Mouse (Mus musculus): Measurements from ENCODE around the gene Tmem107. TPM values are rescaled to one million over a fixed set of nuclear protein-coding genes. Genes with fewer than 3 reads are reported as not detected.

Gene Tmem107
- total RNA-seq, 2 experiments from 2014 or later, result 15.2 to 21.0 TPM

DNA sequence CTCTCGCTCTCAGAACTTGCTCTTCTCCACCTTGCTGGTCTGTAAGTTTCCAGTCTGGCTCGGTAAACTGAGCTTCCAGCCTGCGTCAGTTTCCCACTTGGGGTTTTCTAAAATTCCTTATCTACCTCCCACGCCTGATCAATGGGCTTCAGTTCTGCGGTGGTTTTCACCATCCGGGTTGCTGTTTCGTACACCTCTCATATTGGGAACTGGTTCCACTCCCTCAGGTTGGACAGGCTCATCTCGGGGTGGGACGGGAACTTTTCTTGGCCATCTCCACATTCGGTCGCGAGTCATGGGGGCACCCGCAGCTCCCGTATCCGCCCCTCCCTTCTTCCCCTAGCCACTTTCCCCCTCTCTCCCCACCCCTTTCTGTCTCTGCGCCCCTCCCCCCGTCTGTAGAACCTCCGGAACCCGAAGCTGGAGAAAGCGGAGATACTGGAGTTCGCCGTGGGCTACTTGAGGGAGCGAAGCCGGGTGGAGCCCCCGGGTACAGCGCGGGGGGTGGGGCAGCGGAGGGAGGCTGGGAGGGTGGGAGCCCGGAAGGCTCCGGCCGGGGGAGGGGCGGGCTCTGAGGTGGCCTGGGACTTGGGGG is 51.2 kb downstream of the Tmem107 start:
- peak in 1 of 2 experiments; percentile 38 for DNase-seq (ENCODE audit: low spot score in 2 of 2)

DNA sequence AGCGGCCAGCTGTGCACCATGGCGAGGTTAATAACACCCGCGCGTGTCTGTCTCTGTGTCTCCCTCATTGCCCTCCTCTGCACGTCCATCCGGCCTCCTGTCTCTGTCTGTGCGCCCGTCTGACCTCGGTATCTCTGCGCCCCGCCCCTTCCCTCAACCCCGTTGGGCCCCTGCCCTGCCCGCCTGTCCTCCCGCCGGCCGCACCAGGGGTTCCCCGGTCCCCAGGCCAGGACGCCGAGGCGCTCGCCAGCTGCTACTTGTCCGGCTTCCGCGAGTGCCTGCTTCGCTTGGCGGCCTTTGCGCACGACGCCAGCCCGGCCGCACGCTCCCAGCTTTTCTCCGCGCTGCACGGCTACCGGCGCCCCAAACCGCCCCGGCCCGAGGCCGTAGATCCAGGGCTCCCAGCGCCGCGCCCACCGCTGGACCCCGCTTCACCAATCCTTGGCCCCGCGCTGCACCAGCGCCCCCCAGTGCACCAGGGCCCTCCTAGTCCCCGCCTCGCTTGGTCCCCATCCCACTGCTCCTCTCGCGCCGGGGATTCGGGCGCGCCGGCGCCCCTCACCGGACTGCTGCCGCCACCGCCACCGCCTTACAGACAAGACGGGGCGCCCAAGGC is 51.8 kb downstream of the Tmem107 start, which contains the start of gene 9130213A22Rik:
9130213A22Rik (minus strand) TSS at position 254 of the 616 bp plus-strand sequence.
- DNase-seq (ENCODE audit: low spot score in 2 of 2), result peak; percentile 87 to 91

Other genes starting within 250 kb of the Tmem107 start
- 10 to 100 TPM; 95.9 to 98.2 TPM for gene Ndel1, start 198.9 kb upstream of the Tmem107 start, total RNA-seq (2021)
- gene Rnf222, start 182.3 kb upstream of the Tmem107 start, total RNA-seq (2021), result not detected
- gene Rpl26, start 169.2 kb upstream of the Tmem107 start, total RNA-seq (2021), result 100 to 1,000 TPM; 802 to 835 TPM
- gene Odf4, start 143.7 kb upstream of the Tmem107 start, total RNA-seq (2021), result not detected
- gene Arhgef15, start 113.3 kb upstream of the Tmem107 start, total RNA-seq (2021), result 1 to 10 TPM; 9.3 to 9.6 TPM
- 1 to 10 TPM; 4.2 to 5.3 TPM for gene Slc25a35, start 102.7 kb upstream of the Tmem107 start, total RNA-seq (2021)
- gene Rangrf, start 95.6 kb upstream of the Tmem107 start, total RNA-seq (2021), result 10 to 100 TPM; 16.9 to 19.4 TPM
- 10 to 100 TPM; 22.1 to 23.4 TPM for gene Pfas, start 62.3 kb upstream of the Tmem107 start, total RNA-seq (2021)
- gene Ctc1, start 54.9 kb upstream of the Tmem107 start, total RNA-seq (2021), result 10 to 100 TPM; 34.3 to 39.2 TPM
- gene Aurkb, start 25.2 kb upstream of the Tmem107 start, total RNA-seq (2021), result not detected
- 10 to 100 TPM; 32.9 to 36.4 TPM for gene Borcs6, start 11.1 kb upstream of the Tmem107 start, total RNA-seq (2021)
- gene Vamp2, start 17.7 kb downstream of the Tmem107 start, total RNA-seq (2021), result 1,000 to 10,000 TPM in 1 of 2 experiments, 100 to 1,000 TPM in 1; 995 to 1,010 TPM
- gene Per1, start 24.4 kb downstream of the Tmem107 start, total RNA-seq (2021), result 100 to 1,000 TPM in 1 of 2 experiments, 10 to 100 TPM in 1; 92.9 to 115 TPM
- gene Hes7, start 49.6 kb downstream of the Tmem107 start, total RNA-seq (2021), result 1 to 10 TPM; 1.1 to 1.6 TPM
- gene 9130213A22Rik, start 51.8 kb downstream of the Tmem107 start, total RNA-seq (2021), result 1 to 10 TPM; 1.3 to 1.6 TPM
- gene Aloxe3, start 55.1 kb downstream of the Tmem107 start, total RNA-seq (2021), result 1 to 10 TPM; 8.6 to 9.1 TPM
- gene Alox12b, start 86.2 kb downstream of the Tmem107 start, total RNA-seq (2021), result 10 to 100 TPM; 10.7 to 18.4 TPM
- gene Alox8, start 127.0 kb downstream of the Tmem107 start, total RNA-seq (2021), result 10 to 100 TPM in 1 of 2 experiments, 1 to 10 TPM in 1; 8.6 to 10.1 TPM
- gene Gucy2e, start 166.2 kb downstream of the Tmem107 start, total RNA-seq (2021), result 1 to 10 TPM; 1.5 to 1.6 TPM